ENCODE assay signal across 8 mouse cellular contexts in the genomic region with DNA sequence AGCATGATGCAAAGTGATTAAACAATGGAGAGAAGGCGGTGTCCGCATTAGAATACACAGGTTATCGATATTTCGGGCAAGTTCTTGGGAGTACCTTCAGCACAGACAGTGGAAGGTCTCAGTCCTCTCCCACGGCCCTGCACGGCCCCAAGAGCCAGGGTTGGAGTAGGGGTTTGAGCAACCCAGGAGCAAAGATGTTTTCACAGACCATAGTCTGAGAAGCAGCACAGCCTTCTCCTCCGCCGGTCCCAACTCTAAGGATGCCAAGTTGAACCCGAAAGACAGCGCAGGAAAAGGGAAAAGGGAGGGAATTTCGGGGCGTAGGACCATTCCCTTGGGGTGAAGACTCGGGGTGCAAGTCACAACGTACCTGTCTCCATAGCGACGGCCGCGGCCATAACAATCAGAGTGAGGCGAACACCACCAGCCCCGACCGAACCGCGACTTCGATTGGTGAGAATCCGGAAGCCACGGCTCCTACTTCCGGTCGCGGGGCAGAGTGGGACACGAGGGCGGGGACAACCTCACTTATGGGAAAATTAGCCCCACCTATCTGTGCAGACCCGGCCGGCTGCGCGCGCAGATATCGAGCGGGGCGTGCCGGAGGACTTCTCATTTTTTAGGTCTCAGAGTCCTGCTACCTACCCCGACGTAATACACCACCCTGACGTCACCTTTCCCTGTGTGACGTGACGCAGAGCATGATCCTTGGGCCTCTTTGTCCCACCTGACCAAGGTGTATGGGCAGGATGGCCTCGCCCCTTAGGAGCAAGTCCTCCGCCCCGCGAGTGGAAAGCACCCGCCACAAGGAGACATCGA. TPM values are rescaled to one million over a fixed set of nuclear protein-coding genes. Genes with fewer than 3 reads are reported as not detected.
DNase-seq lines count a peak whose midpoint lies in the region; ATAC-seq and TF ChIP-seq lines count a peak whose summit lies in the region.

No protein-coding gene starts in this region.

- H3K36me3 ChIP-seq in CH12.LX (replicated peaks in 1 of 2; ENCODE audit: control insufficient read depth in 1 of 2, insufficient read depth in 1 of 2, low read length in 1 of 2), result peaks cover 18 to 33% of the 10 kb centered on the region in 2 experiments
- H3K36me3 ChIP-seq in forebrain, embryonic 12.5 days (replicated peaks), result peaks cover 28% of the 10 kb centered on the region
- H3K36me3 ChIP-seq in liver, postnatal 0 days (replicated peaks; ENCODE audit: insufficient read depth, low read length), result 0 out of 2 replicates have a peak, but pooled peaks cover 11% of the 10 kb centered on the region
- H3K36me3 ChIP-seq in neural tube, embryonic 14.5 days (ENCODE audit: control insufficient read depth, insufficient read depth, low read length), result peaks cover 21% of the 10 kb centered on the region

- peaks cover 10 to 39% of the 10 kb centered on the region in 2 experiments for H3K4me1 ChIP-seq in CH12.LX (ENCODE audit: control insufficient read depth in 1 of 2, insufficient read depth in 2 of 2)
- H3K4me1 ChIP-seq in forebrain, embryonic 12.5 days, result peaks cover 22% of the 10 kb centered on the region
- H3K4me1 ChIP-seq in liver, postnatal 0 days (ENCODE audit: insufficient read depth), result peaks cover 10% of the 10 kb centered on the region
- H3K4me1 ChIP-seq in neural tube, embryonic 14.5 days (ENCODE audit: control insufficient read depth, insufficient read depth, low read length), result peaks cover 16% of the 10 kb centered on the region; the same call in 1 of the 2 replicates

- no peaks in the 10 kb centered on the region for H3K9me3 ChIP-seq in CH12.LX (replicated peaks; ENCODE audit: low read length)
- H3K9me3 ChIP-seq in forebrain, embryonic 12.5 days, result no peaks in the 10 kb centered on the region
- no peaks in the 10 kb centered on the region for H3K9me3 ChIP-seq in liver, postnatal 0 days (ENCODE audit: low read length)
- H3K9me3 ChIP-seq in neural tube, embryonic 14.5 days (ENCODE audit: control insufficient read depth, low read length), result no peaks in the 10 kb centered on the region

- TF ChIP-seq POLR2A in CH12.LX (IDR thresholded peaks at IDR 0.05; ENCODE audit: low read depth, low read length), result peak; percentile 88

- in situ Hi-C loops in CH12.LX (cut with MboI; ENCODE audit: low pct_ligation_motif_present, low pct_unique_long_range_greater_than_20kb, low sequenced_read_pairs), result loop anchor here (5.0 to 25.0 kb wide), 2 partner anchors 223 to 323 kb away; a partner anchor contains a TSS

- peak; percentile 97 for ATAC-seq in forebrain, embryonic 12.5 days (ENCODE audit: low FRiP score)
- ATAC-seq in liver, postnatal 0 days, result peak; percentile 93
- peak; percentile 97 for ATAC-seq in neural tube, embryonic 14.5 days (ENCODE audit: low read depth)

- TF ChIP-seq CTCF in CH12.LX (conservative IDR thresholded peaks at IDR 0.05 in 1 of 2, IDR thresholded peaks at IDR 0.05 in 1 of 2; ENCODE audit: low read depth in 2 of 2, low read length in 2 of 2), result no peak
- 0 out of 2 replicates have a peak, but pooled peaks have one; percentile 11 for TF ChIP-seq CTCF in liver, postnatal 0 days (IDR thresholded peaks at IDR 0.05; ENCODE audit: low read depth)

- under 1% methylated on average over 51 of the region's 51 CpGs for WGBS in forebrain, embryonic 12.5 days
- WGBS in large intestine, adult 2 months, result under 1% methylated on average over 51 of the region's 51 CpGs
- under 1% methylated on average over 49 of the region's 51 CpGs for WGBS in liver, postnatal 0 days (ENCODE audit: insufficient replicate concordance)
- under 1% methylated on average over 51 of the region's 51 CpGs for WGBS in neural tube, embryonic 14.5 days

- TF ChIP-seq EP300 in CH12.LX (IDR thresholded peaks at IDR 0.05; ENCODE audit: low read length), result no peak
- TF ChIP-seq EP300 in liver, postnatal 0 days (IDR thresholded peaks at IDR 0.05; ENCODE audit: low read depth), result no peak

- intact Hi-C loops in heart, postnatal 10 days (cut with DNase I), result no loop called here

- H3K4me2 ChIP-seq in CH12.LX (ENCODE audit: insufficient read depth, low read depth, poor library complexity, severe bottlenecking), result peak overlapping the region; percentile 53
- peak overlapping the region; percentile 95 for H3K4me2 ChIP-seq in forebrain, embryonic 12.5 days
- peak overlapping the region; percentile 78 for H3K4me2 ChIP-seq in liver, postnatal 0 days (ENCODE audit: low read depth, low read length)
- H3K4me2 ChIP-seq in neural tube, embryonic 14.5 days (ENCODE audit: low read depth, low read length), result peak overlapping the region; percentile 76

- DNase-seq in CH12.LX (ENCODE audit: extremely low read depth), result peak; percentile 99
- peak; percentile 93 for DNase-seq in c-Kit-positive CD71-positive TER-119-negative erythroid progenitor cells, embryonic 14.5 days (ENCODE audit: low read depth)
- peak; percentile 94 to 97 for DNase-seq in heart, postnatal 10 days
- peak; percentile 90 for DNase-seq in large intestine, adult 2 months (ENCODE audit: low read depth, low spot score)
- peak; percentile 97 for DNase-seq in liver, postnatal 0 days
- DNase-seq in testis, postnatal 10 days (ENCODE audit: low spot score), result peak; percentile 96

- peak overlapping the region; percentile 70 to 99 (median 79) for H3K4me3 ChIP-seq in CH12.LX (replicated peaks in 1 of 3; ENCODE audit: low read depth in 2 of 3, low read length in 2 of 3, poor library complexity in 1 of 3)
- H3K4me3 ChIP-seq in forebrain, embryonic 12.5 days (replicated peaks), result peak overlapping the region; percentile 83
- peak overlapping the region; percentile 63 for H3K4me3 ChIP-seq in liver, postnatal 0 days (ENCODE audit: low read depth, low read length)
- H3K4me3 ChIP-seq in neural tube, embryonic 14.5 days (ENCODE audit: low read depth, low read length), result peak overlapping the region; percentile 80

- peak overlapping the region; percentile 95 for H3K9ac ChIP-seq in CH12.LX (ENCODE audit: insufficient read depth, low read depth)
- H3K9ac ChIP-seq in forebrain, embryonic 12.5 days, result peak overlapping the region; percentile 77
- peak overlapping the region; percentile 64 for H3K9ac ChIP-seq in liver, postnatal 0 days (replicated peaks)
- peak overlapping the region; percentile 70 for H3K9ac ChIP-seq in neural tube, embryonic 14.5 days (replicated peaks; ENCODE audit: low read depth, low read length)

- dilution Hi-C loops in CH12.LX (cut with MboI; ENCODE audit: extremely low pct_ligation_motif_present, extremely low pct_unique_long_range_greater_than_20kb, low sequenced_read_pairs), result no loop called here

- peak overlapping the region; percentile 22; the same call in 1 of the 2 replicates for H3K27ac ChIP-seq in CH12.LX (ENCODE audit: insufficient read depth, low read depth)
- peak overlapping the region; percentile 59; the same call in 1 of the 2 replicates for H3K27ac ChIP-seq in forebrain, embryonic 12.5 days
- peak overlapping the region; percentile 30 for H3K27ac ChIP-seq in liver, postnatal 0 days (ENCODE audit: low read depth)
- peak overlapping the region; percentile 90 for H3K27ac ChIP-seq in neural tube, embryonic 14.5 days (ENCODE audit: low read depth, low read length)

- H3K27me3 ChIP-seq in CH12.LX (replicated peaks), result no peaks in the 10 kb centered on the region
- no peaks in the 10 kb centered on the region for H3K27me3 ChIP-seq in forebrain, embryonic 12.5 days
- H3K27me3 ChIP-seq in liver, postnatal 0 days (ENCODE audit: insufficient read depth, low read length), result no peaks in the 10 kb centered on the region
- H3K27me3 ChIP-seq in neural tube, embryonic 14.5 days (ENCODE audit: control insufficient read depth, insufficient read depth, low read length), result no peaks in the 10 kb centered on the region

- H3K79me2 ChIP-seq in CH12.LX (replicated peaks; ENCODE audit: control insufficient read depth, extremely low read depth, insufficient read depth, poor library complexity, severe bottlenecking), result peaks cover 4% of the 10 kb centered on the region; the same call in 1 of the 2 replicates

- no peak for TF ChIP-seq RAD21 in CH12.LX (IDR thresholded peaks at IDR 0.05; ENCODE audit: low read depth, low read length)

RNA-seq across cellular contexts. Expression of a gene that starts 0.6 kb away (rescaled TPM):
- total RNA-seq in CH12.LX (2012; rRNA removed) (25.5 and 26.1 TPM in 2 replicates), CH12.LX (2014; rRNA removed) (33.4 and 35.8 TPM in 2 replicates)
- 21.7 and 22.5 TPM in 2 replicates for polyA plus RNA-seq in CH12.LX (2012; ENCODE audit: insufficient read length, low read depth)
- 54.8 and 55.8 TPM in 2 replicates for polyA plus RNA-seq in forebrain, embryonic 12.5 days (2016; fragmentation: Nextera tagmentation; extraction: Ambion mirVana)
- total RNA-seq in heart, postnatal 10 days (2021), result 10 to 100 TPM; 10.5 to 10.6 TPM
- polyA plus RNA-seq in large intestine, adult 2 months (2012; rRNA removed), result 5.4 and 5.5 TPM in 2 replicates
- polyA plus RNA-seq in liver, postnatal 0 days (2015; fragmentation: Nextera tagmentation; extraction: Ambion mirVana), result 12.2 and 12.5 TPM in 2 replicates
- 54.9 and 55.6 TPM in 2 replicates for polyA plus RNA-seq in neural tube, embryonic 14.5 days (2014; fragmentation: Nextera tagmentation; extraction: Ambion mirVana)

RNA-seq across cellular contexts. Expression of a gene that starts 7.5 kb away (rescaled TPM):
- total RNA-seq in CH12.LX (2012; rRNA removed) (126 and 140 TPM in 2 replicates), CH12.LX (2014; rRNA removed) (177 and 197 TPM in 2 replicates)
- 162 and 182 TPM in 2 replicates for polyA plus RNA-seq in CH12.LX (2012; ENCODE audit: insufficient read length, low read depth)
- 139 and 143 TPM in 2 replicates for polyA plus RNA-seq in forebrain, embryonic 12.5 days (2016; fragmentation: Nextera tagmentation; extraction: Ambion mirVana)
- 10 to 100 TPM; 48.7 to 51.9 TPM for total RNA-seq in heart, postnatal 10 days (2021)
- polyA plus RNA-seq in large intestine, adult 2 months (2012; rRNA removed), result 159 and 188 TPM in 2 replicates
- 71.3 and 76.8 TPM in 2 replicates for polyA plus RNA-seq in liver, postnatal 0 days (2015; fragmentation: Nextera tagmentation; extraction: Ambion mirVana)
- polyA plus RNA-seq in neural tube, embryonic 14.5 days (2014; fragmentation: Nextera tagmentation; extraction: Ambion mirVana), result 147 and 158 TPM in 2 replicates

RNA-seq across cellular contexts. Expression of a gene that starts 7.5 kb away (rescaled TPM):
- total RNA-seq in CH12.LX (2012; rRNA removed) (9.3 TPM in 2 replicates), CH12.LX (2014; rRNA removed) (6.0 and 6.8 TPM in 2 replicates)
- polyA plus RNA-seq in CH12.LX (2012; ENCODE audit: insufficient read length, low read depth), result 7.8 and 7.9 TPM in 2 replicates
- polyA plus RNA-seq in forebrain, embryonic 12.5 days (2016; fragmentation: Nextera tagmentation; extraction: Ambion mirVana), result 20.8 and 25.7 TPM in 2 replicates
- 1 to 10 TPM; 3.8 to 4.7 TPM for total RNA-seq in heart, postnatal 10 days (2021)
- polyA plus RNA-seq in large intestine, adult 2 months (2012; rRNA removed), result 3.6 and 4.3 TPM in 2 replicates
- polyA plus RNA-seq in liver, postnatal 0 days (2015; fragmentation: Nextera tagmentation; extraction: Ambion mirVana), result 1.7 and 1.8 TPM in 2 replicates
- 15.9 and 20.1 TPM in 2 replicates for polyA plus RNA-seq in neural tube, embryonic 14.5 days (2014; fragmentation: Nextera tagmentation; extraction: Ambion mirVana)

RNA-seq across cellular contexts. Expression of a gene that starts 8.2 kb away (rescaled TPM):
- total RNA-seq in CH12.LX (2012; rRNA removed) (0.46 and 0.47 TPM in 2 replicates), CH12.LX (2014; rRNA removed) (not detected in 2 replicates)
- 0.39 and 0.44 TPM in 2 replicates for polyA plus RNA-seq in CH12.LX (2012; ENCODE audit: insufficient read length, low read depth)
- polyA plus RNA-seq in forebrain, embryonic 12.5 days (2016; fragmentation: Nextera tagmentation; extraction: Ambion mirVana), result 0.73 and 0.83 TPM in 2 replicates
- total RNA-seq in heart, postnatal 10 days (2021), result under 1 TPM; 0.25 to 0.26 TPM
- polyA plus RNA-seq in large intestine, adult 2 months (2012; rRNA removed), result 0.06 and 0.16 TPM in 2 replicates
- not detected in 2 replicates for polyA plus RNA-seq in liver, postnatal 0 days (2015; fragmentation: Nextera tagmentation; extraction: Ambion mirVana)
- 0.12 and 0.36 TPM in 2 replicates for polyA plus RNA-seq in neural tube, embryonic 14.5 days (2014; fragmentation: Nextera tagmentation; extraction: Ambion mirVana)

RNA-seq across cellular contexts. Expression of a gene that starts 52.2 kb away (rescaled TPM):
- total RNA-seq in CH12.LX (2012; rRNA removed) (not detected in 2 replicates), CH12.LX (2014; rRNA removed) (not detected in 2 replicates)
- polyA plus RNA-seq in CH12.LX (2012; ENCODE audit: insufficient read length, low read depth), result not detected in 2 replicates
- not detected in 2 replicates for polyA plus RNA-seq in forebrain, embryonic 12.5 days (2016; fragmentation: Nextera tagmentation; extraction: Ambion mirVana)
- not detected for total RNA-seq in heart, postnatal 10 days (2021)
- 0.07 TPM in 1 of 2 replicates, not detected in the other for polyA plus RNA-seq in large intestine, adult 2 months (2012; rRNA removed)
- not detected in 2 replicates for polyA plus RNA-seq in liver, postnatal 0 days (2015; fragmentation: Nextera tagmentation; extraction: Ambion mirVana)
- 0.76 and 1.8 TPM in 2 replicates for polyA plus RNA-seq in neural tube, embryonic 14.5 days (2014; fragmentation: Nextera tagmentation; extraction: Ambion mirVana)

Comparison
In these comparisons a context has a peak if more than half of its experiments do, and no peak if none do; other contexts are left out.
1. Peak in every context shown above with its lines: DNase-seq, ATAC-seq, H3K4me3 ChIP-seq and H3K27ac ChIP-seq.
2. H3K27ac ChIP-seq: peak in every context shown above with its lines; median percentile 90 in neural tube, embryonic 14.5 days; 59 in forebrain, embryonic 12.5 days; 30 in liver, postnatal 0 days; 22 in CH12.LX.